Mouse (Mus musculus): ENCODE data around the gene Olfr427. TPM values are rescaled to one million over a fixed set of nuclear protein-coding genes. Genes with fewer than 3 reads are reported as not detected.

Olfr427 gene
- polyA plus RNA-seq, 1 experiment from 2014 or later, result not detected

DNA sequence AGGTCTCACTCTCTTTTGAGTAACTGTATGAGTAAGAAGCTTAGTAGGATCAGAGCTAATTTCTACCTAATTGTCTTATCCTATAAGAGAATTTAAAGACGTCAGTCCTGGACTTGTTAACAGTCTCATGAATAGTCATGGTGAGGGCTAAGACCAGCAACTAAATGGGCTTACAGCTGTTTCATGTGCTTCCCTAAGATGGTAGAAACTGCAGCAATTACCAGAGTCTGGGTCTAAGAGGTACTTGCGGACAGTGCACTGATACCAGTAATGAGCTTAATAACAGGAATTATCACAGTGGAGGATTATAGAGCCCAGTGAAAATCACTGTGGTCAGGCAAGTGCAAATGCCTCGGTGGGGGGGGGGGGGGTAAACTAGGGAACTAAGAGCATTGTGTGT lies 35.3 kb downstream of the Olfr427 start:
- Histone ChIP-seq H3K4me3 (ENCODE audit: low read depth, low read length) (no peak overlapping the region), H3K4me2 (replicated peaks; ENCODE audit: low read depth, low read length) (no peak overlapping the region), H3K27ac (ENCODE audit: low read length) (no peak overlapping the region), H3K36me3 (ENCODE audit: insufficient read depth, low read length) (no peaks in the 10 kb centered on the region), H3K9me3 (ENCODE audit: low read length) (no peaks in the 10 kb centered on the region), H3K9ac (replicated peaks; ENCODE audit: low read depth) (no peak overlapping the region), H3K4me1 (ENCODE audit: insufficient read depth, low read depth, low read length) (no peaks in the 10 kb centered on the region), H3K27me3 (replicated peaks; ENCODE audit: insufficient read depth, low read length) (no peaks in the 10 kb centered on the region)
- no peak for TF ChIP-seq EP300 (IDR thresholded peaks at IDR 0.05)
- no peak for TF ChIP-seq CTCF (IDR thresholded peaks at IDR 0.05)
- ATAC-seq, result no peak
- WGBS, result 59% methylated on average over 3 of the region's 3 CpGs
- no peak for DNase-seq (ENCODE audit: low spot score)

DNA sequence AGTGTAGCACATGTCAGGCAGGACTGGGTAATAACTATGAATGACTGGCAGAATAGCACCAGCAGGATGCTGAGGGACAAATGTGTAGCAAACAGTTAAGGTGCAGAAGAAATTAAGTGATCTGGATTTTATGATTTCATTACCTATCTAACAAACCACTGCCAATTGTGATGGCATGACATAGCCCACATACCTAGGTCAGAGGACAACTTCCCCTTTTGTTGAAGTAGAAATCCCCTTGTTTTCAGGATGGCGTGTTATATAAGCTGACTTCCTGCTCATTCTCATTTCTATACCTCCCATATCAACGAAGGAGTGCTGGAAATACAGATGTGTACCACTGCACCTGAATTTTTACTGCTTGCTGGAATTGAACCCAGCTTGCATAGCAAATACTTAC lies 44.7 kb downstream of the Olfr427 start:
- Histone ChIP-seq H3K27ac (ENCODE audit: low read length) (no peak overlapping the region), H3K9ac (replicated peaks; ENCODE audit: low read depth) (no peak overlapping the region), H3K4me2 (replicated peaks; ENCODE audit: low read depth, low read length) (no peak overlapping the region), H3K4me3 (ENCODE audit: low read depth, low read length) (no peak overlapping the region), H3K27me3 (replicated peaks; ENCODE audit: insufficient read depth, low read length) (no peaks in the 10 kb centered on the region), H3K4me1 (ENCODE audit: insufficient read depth, low read depth, low read length) (no peaks in the 10 kb centered on the region), H3K36me3 (ENCODE audit: insufficient read depth, low read length) (no peaks in the 10 kb centered on the region), H3K9me3 (ENCODE audit: low read length) (no peaks in the 10 kb centered on the region)
- WGBS, result 60% methylated on average over 2 of the region's 2 CpGs
- TF ChIP-seq CTCF (IDR thresholded peaks at IDR 0.05) (no peak), EP300 (IDR thresholded peaks at IDR 0.05) (no peak)
- ATAC-seq (no peak), DNase-seq (ENCODE audit: low spot score) (no peak)

DNA sequence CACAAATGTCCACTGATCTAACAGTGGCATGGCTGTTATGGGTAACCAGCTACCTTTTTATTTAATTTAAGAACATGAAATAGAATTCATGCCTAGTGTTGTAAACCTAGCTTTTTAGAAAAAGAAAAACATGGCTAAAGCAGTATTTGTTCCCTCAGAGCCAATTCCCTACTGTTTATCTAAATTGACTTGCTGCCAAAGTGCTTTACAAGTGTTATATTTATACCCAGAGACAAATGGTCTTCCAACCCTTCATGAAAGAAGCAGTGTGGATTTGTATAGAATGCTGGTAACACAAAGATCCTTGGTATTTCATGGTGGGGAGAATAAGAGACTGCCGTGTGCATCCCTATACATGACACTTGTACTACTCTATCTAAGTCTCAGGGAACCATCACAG lies 50.0 kb downstream of the Olfr427 start:
- ATAC-seq (no peak), DNase-seq (ENCODE audit: low spot score) (no peak)
- TF ChIP-seq CTCF (IDR thresholded peaks at IDR 0.05) (no peak), EP300 (IDR thresholded peaks at IDR 0.05) (no peak)
- 65% methylated on average over 1 of the region's 1 CpGs for WGBS
- H3K4me2 ChIP-seq (replicated peaks; ENCODE audit: low read depth, low read length), result no peak overlapping the region
- no peak overlapping the region for H3K27ac ChIP-seq (ENCODE audit: low read length)
- no peak overlapping the region for H3K9ac ChIP-seq (replicated peaks; ENCODE audit: low read depth)
- H3K9me3 ChIP-seq (ENCODE audit: low read length), result no peaks in the 10 kb centered on the region
- no peaks in the 10 kb centered on the region for H3K27me3 ChIP-seq (replicated peaks; ENCODE audit: insufficient read depth, low read length)
- H3K4me1 ChIP-seq (ENCODE audit: insufficient read depth, low read depth, low read length), result no peaks in the 10 kb centered on the region
- H3K4me3 ChIP-seq (ENCODE audit: low read depth, low read length), result no peak overlapping the region
- H3K36me3 ChIP-seq (ENCODE audit: insufficient read depth, low read length), result no peaks in the 10 kb centered on the region

- no peak for ATAC-seq
- WGBS, result 79% methylated on average over 2 of the region's 2 CpGs
- Histone ChIP-seq H3K4me2 (replicated peaks; ENCODE audit: low read depth, low read length) (no peak overlapping the region), H3K9ac (replicated peaks; ENCODE audit: low read depth) (no peak overlapping the region), H3K9me3 (ENCODE audit: low read length) (no peaks in the 10 kb centered on the region), H3K27ac (ENCODE audit: low read length) (no peak overlapping the region), H3K4me1 (ENCODE audit: insufficient read depth, low read depth, low read length) (no peaks in the 10 kb centered on the region), H3K4me3 (ENCODE audit: low read depth, low read length) (no peak overlapping the region), H3K27me3 (replicated peaks; ENCODE audit: insufficient read depth, low read length) (no peaks in the 10 kb centered on the region), H3K36me3 (ENCODE audit: insufficient read depth, low read length) (no peaks in the 10 kb centered on the region)
- DNase-seq (ENCODE audit: low spot score), result no peak
- TF ChIP-seq EP300 (IDR thresholded peaks at IDR 0.05) (no peak), CTCF (IDR thresholded peaks at IDR 0.05) (no peak)
Observed at GRCm38 (mm10) chr1:174149289-174149688, 52.6 kb downstream of the Olfr427 start.

Other genes with a start within 250 kb of the Olfr427 start
- gene Ifi211, start 183.8 kb upstream of the Olfr427 start, polyA plus RNA-seq (2015; fragmentation: Nextera tagmentation; extraction: Ambion mirVana), result 1.3 and 1.4 TPM in 2 replicates
- 5.4 and 8.3 TPM in 2 replicates for gene Mndal, start 154.4 kb upstream of the Olfr427 start, polyA plus RNA-seq (2015; fragmentation: Nextera tagmentation; extraction: Ambion mirVana)
- 3.2 and 5.0 TPM in 2 replicates for gene Ifi203, start 154.2 kb upstream of the Olfr427 start, polyA plus RNA-seq (2015; fragmentation: Nextera tagmentation; extraction: Ambion mirVana)
- 0.07 TPM in 1 of 2 replicates, not detected in the other for gene Ifi202b, start 114.1 kb upstream of the Olfr427 start, polyA plus RNA-seq (2015; fragmentation: Nextera tagmentation; extraction: Ambion mirVana)
- 0.33 and 0.37 TPM in 2 replicates for gene Ifi205, start 65.1 kb upstream of the Olfr427 start, polyA plus RNA-seq (2015; fragmentation: Nextera tagmentation; extraction: Ambion mirVana)
- gene Olfr433, start 56.2 kb upstream of the Olfr427 start, polyA plus RNA-seq (2015; fragmentation: Nextera tagmentation; extraction: Ambion mirVana), result not detected in 2 replicates
- not detected in 2 replicates for gene Olfr432, start 47.7 kb upstream of the Olfr427 start, polyA plus RNA-seq (2015; fragmentation: Nextera tagmentation; extraction: Ambion mirVana)
- not detected in 2 replicates for gene Olfr430, start 30.3 kb upstream of the Olfr427 start, polyA plus RNA-seq (2015; fragmentation: Nextera tagmentation; extraction: Ambion mirVana)
- not detected in 2 replicates for gene Olfr429, start 12.6 kb upstream of the Olfr427 start, polyA plus RNA-seq (2015; fragmentation: Nextera tagmentation; extraction: Ambion mirVana)
- gene Olfr231, start 24.3 kb downstream of the Olfr427 start, polyA plus RNA-seq (2015; fragmentation: Nextera tagmentation; extraction: Ambion mirVana), result not detected in 2 replicates
- not detected in 2 replicates for gene Olfr424, start 34.6 kb downstream of the Olfr427 start, polyA plus RNA-seq (2015; fragmentation: Nextera tagmentation; extraction: Ambion mirVana)
- not detected in 2 replicates for gene Olfr420, start 58.7 kb downstream of the Olfr427 start, polyA plus RNA-seq (2015; fragmentation: Nextera tagmentation; extraction: Ambion mirVana)
- 0.26 and 0.35 TPM in 2 replicates for gene Spta1, start 75.9 kb downstream of the Olfr427 start, polyA plus RNA-seq (2015; fragmentation: Nextera tagmentation; extraction: Ambion mirVana)
- gene Olfr419, start 155.2 kb downstream of the Olfr427 start, polyA plus RNA-seq (2015; fragmentation: Nextera tagmentation; extraction: Ambion mirVana), result not detected in 2 replicates
- gene Mptx1, start 233.6 kb downstream of the Olfr427 start, polyA plus RNA-seq (2015; fragmentation: Nextera tagmentation; extraction: Ambion mirVana), result not detected in 2 replicates

Data from lung, postnatal 0 days (tissue).